Mouse (Mus musculus) right cerebral cortex, adult 18-20 months (tissue): Measurements from ENCODE around the gene Iqcn.
A peak's percentile ranks its signal among the peaks of the same experiment; 100 is the strongest.

ENCODE experiments used
- DNase-seq: peaks from one replicate; pipeline ENCODE4 v3.0.0; 2022; ENCODE audit warnings: mixed read lengths

Iqcn gene

GRCm38 (mm10) chr8:70701048-70701981 lies 1.9 kb upstream of the Iqcn start:
- no peak for DNase-seq

GRCm38 (mm10) chr8:70701982-70702841 lies 1.0 kb upstream of the Iqcn start:
- no peak for DNase-seq

GRCm38 (mm10) chr8:70702842-70703182 lies 445 bp upstream of the Iqcn start:
- no peak for DNase-seq

- no peak for DNase-seq
Measured at GRCm38 (mm10) chr8:70708281-70708680, 5.0 kb downstream of the Iqcn start.

GRCm38 (mm10) chr8:70709794-70710193 lies 6.5 kb downstream of the Iqcn start:
- DNase-seq = no peak

GRCm38 (mm10) chr8:70710296-70710695 lies 7.0 kb downstream of the Iqcn start:
- DNase-seq = no peak

- DNase-seq = no peak
Measured at GRCm38 (mm10) chr8:70711041-70711440, 7.8 kb downstream of the Iqcn start.

- DNase-seq = no peak
Measured at GRCm38 (mm10) chr8:70713991-70714390, 10.7 kb downstream of the Iqcn start.

GRCm38 (mm10) chr8:70715086-70715485 lies 11.8 kb downstream of the Iqcn start:
- DNase-seq = no peak

- DNase-seq = no peak
Measured at GRCm38 (mm10) chr8:70716521-70717400, 13.5 kb downstream of the Iqcn start.

- peak; percentile 64 for DNase-seq
Measured at GRCm38 (mm10) chr8:70718297-70718696, 15.0 kb downstream of the Iqcn start, which contains the start of gene Gm3336. Gene Gm3336 (plus strand): TSS chr8:70718543.

- DNase-seq = no peak
Measured at GRCm38 (mm10) chr8:70719796-70720270, 16.6 kb downstream of the Iqcn start.

- peak; percentile 62 for DNase-seq
Measured at GRCm38 (mm10) chr8:70720739-70721138, 17.5 kb downstream of the Iqcn start.

- no peak for DNase-seq
Measured at GRCm38 (mm10) chr8:70721601-70722000, 18.3 kb downstream of the Iqcn start.

GRCm38 (mm10) chr8:70723486-70724210 lies 20.4 kb downstream of the Iqcn start, which contains the start of gene Pde4c:
Gene Pde4c (plus strand): TSS chr8:70723720.
- no peak for DNase-seq

GRCm38 (mm10) chr8:70724216-70724615 lies 21.0 kb downstream of the Iqcn start:
- no peak for DNase-seq

- no peak for DNase-seq
Measured at GRCm38 (mm10) chr8:70725792-70726447, 22.7 kb downstream of the Iqcn start.

GRCm38 (mm10) chr8:70726721-70727120 lies 23.5 kb downstream of the Iqcn start:
- DNase-seq = no peak

GRCm38 (mm10) chr8:70729808-70730475 lies 26.7 kb downstream of the Iqcn start:
- DNase-seq = no peak

GRCm38 (mm10) chr8:70730956-70731355 lies 27.7 kb downstream of the Iqcn start:
- no peak for DNase-seq

GRCm38 (mm10) chr8:70737705-70738104 lies 34.4 kb downstream of the Iqcn start:
- no peak for DNase-seq
